Mouse (Mus musculus): Measurements from ENCODE around the gene Tpcn1. TPM values are rescaled to one million over a fixed set of nuclear protein-coding genes. Genes with fewer than 3 reads are reported as not detected.

Gene Tpcn1
- 12.5 TPM for polyA plus RNA-seq (2014; fragmentation: Illumina TruSeq; extraction: RNeasy Lipid Tissue Mini Kit (QIAGEN cat#74804); ENCODE audit: insufficient read depth, low read depth, low replicate concordance)

DNA sequence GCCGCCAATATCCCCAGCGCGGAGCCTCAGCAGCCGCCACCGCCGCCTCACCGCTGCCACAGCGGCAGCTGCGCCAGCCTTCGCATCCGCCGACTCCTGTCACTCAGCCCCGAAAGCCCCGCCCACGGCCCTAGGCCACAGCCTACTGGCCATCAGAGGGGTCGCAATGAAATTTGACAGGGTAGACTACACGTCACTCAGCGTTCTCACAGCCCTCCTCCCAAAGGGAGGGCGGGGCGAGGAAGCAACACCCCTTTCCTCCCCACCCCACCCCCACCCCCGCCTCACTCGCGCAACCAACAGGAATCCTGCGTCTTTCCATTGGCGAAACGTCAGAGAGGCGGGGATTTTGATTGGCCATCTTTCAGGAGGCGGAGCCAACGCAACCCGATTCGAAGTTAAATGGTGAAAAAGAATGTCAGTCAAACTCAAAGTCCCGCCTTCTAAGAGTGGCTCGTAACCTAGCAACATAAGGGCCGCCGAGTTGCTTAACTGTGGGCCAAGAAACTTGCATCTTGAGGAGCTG, at the start of gene Tpcn1, which contains the start of gene Iqcd:
Gene Tpcn1, minus strand, starts transcription at position 105 of the 526 bp plus-strand sequence.
Gene Iqcd, plus strand, starts transcription at position 448 of the 526 bp plus-strand sequence.

GRCm38 (mm10) chr5:120634131-120634530, 45.7 kb upstream of the Tpcn1 start, which contains the start of gene Cfap73:
TSS of gene Cfap73 (minus strand) at chr5:120634235.

DNA sequence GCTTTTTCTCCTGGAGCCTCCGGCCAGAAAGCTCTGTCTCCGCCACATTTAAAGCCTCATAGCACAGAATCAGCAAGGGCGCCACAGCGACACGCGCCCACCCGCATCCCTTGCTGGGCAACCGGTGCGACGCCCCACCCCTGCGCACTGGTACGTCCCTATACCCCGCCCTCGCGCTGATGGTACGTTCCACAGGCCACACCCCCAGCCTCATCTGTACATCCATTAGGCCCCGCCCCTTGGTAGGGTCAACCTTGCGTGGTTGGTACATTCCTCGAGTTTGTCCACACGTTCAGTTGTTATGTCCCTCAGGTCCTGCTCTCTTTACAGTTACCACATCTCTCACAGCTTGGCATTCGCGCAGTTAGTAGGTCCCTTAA, 24.0 kb upstream of the Tpcn1 start, which contains the start of the genes Rita1 and Ddx54:
Gene Rita1, minus strand, starts transcription at position 148 of the 380 bp plus-strand sequence.
Gene Ddx54, plus strand, starts transcription at position 298 of the 380 bp plus-strand sequence.

DNA sequence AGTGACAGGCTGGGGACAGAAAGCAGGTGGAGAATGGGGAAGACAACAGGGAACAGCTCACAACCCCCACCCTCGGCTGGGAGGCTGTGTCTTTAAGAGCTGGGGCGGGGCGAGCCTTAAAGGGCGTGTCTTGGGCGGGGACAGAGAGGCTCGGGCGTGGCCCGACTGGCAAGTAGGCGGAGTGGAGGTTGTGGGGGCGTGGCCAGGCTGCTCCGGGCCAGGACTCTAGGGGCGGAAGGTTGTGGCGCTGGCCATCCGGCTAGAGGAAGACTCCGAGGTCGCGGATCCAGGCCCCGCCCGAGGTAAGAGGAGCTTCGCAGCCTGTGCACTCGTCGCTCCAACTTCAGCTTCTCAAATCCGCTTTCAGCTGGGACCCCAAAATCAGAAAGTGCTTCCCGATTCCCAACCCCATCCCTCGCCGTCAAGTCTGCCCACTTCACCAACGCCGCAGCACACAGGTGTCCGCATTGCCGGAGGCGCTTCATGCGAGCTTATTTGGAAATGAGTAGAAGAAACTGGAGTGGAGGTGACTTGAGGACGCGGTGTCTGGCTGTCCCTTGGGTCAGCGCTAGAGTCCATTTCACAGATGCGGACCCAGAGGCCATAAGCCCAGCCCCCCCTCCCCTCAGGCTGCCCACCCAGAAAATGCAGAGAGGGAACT, 77.4 kb downstream of the Tpcn1 start, which contains the start of gene Slc8b1:
Gene Slc8b1, plus strand, starts transcription at position 187 of the 661 bp plus-strand sequence.

GRCm38 (mm10) chr5:120503144-120503795, 85.2 kb downstream of the Tpcn1 start, which contains the start of gene Plbd2:
TSS of gene Plbd2 (minus strand) at chr5:120503625.

Other genes with a start within 250 kb of the Tpcn1 start
- not detected for gene Lhx5, start 157.0 kb downstream of the Tpcn1 start, polyA plus RNA-seq (2014; fragmentation: Illumina TruSeq; extraction: RNeasy Lipid Tissue Mini Kit (QIAGEN cat#74804); ENCODE audit: insufficient read depth, low read depth, low replicate concordance)
- gene Sdsl, start 115.9 kb downstream of the Tpcn1 start, polyA plus RNA-seq (2014; fragmentation: Illumina TruSeq; extraction: RNeasy Lipid Tissue Mini Kit (QIAGEN cat#74804); ENCODE audit: insufficient read depth, low read depth, low replicate concordance), result 1.1 TPM
- gene Sds, start 112.1 kb downstream of the Tpcn1 start, polyA plus RNA-seq (2014; fragmentation: Illumina TruSeq; extraction: RNeasy Lipid Tissue Mini Kit (QIAGEN cat#74804); ENCODE audit: insufficient read depth, low read depth, low replicate concordance), result 0.66 TPM
- gene Plbd2, start 85.0 kb downstream of the Tpcn1 start, polyA plus RNA-seq (2014; fragmentation: Illumina TruSeq; extraction: RNeasy Lipid Tissue Mini Kit (QIAGEN cat#74804); ENCODE audit: insufficient read depth, low read depth, low replicate concordance), result 14.2 TPM
- 12.8 TPM for gene Slc8b1, start 77.5 kb downstream of the Tpcn1 start, polyA plus RNA-seq (2014; fragmentation: Illumina TruSeq; extraction: RNeasy Lipid Tissue Mini Kit (QIAGEN cat#74804); ENCODE audit: insufficient read depth, low read depth, low replicate concordance)
- 1.7 TPM for gene Iqcd, start 343 bp upstream of the Tpcn1 start, polyA plus RNA-seq (2014; fragmentation: Illumina TruSeq; extraction: RNeasy Lipid Tissue Mini Kit (QIAGEN cat#74804); ENCODE audit: insufficient read depth, low read depth, low replicate concordance)
- 7.6 TPM for gene Rita1, start 23.9 kb upstream of the Tpcn1 start, polyA plus RNA-seq (2014; fragmentation: Illumina TruSeq; extraction: RNeasy Lipid Tissue Mini Kit (QIAGEN cat#74804); ENCODE audit: insufficient read depth, low read depth, low replicate concordance)
- gene Ddx54, start 24.1 kb upstream of the Tpcn1 start, polyA plus RNA-seq (2014; fragmentation: Illumina TruSeq; extraction: RNeasy Lipid Tissue Mini Kit (QIAGEN cat#74804); ENCODE audit: insufficient read depth, low read depth, low replicate concordance), result 18.2 TPM
- 0.83 TPM for gene Cfap73, start 45.6 kb upstream of the Tpcn1 start, polyA plus RNA-seq (2014; fragmentation: Illumina TruSeq; extraction: RNeasy Lipid Tissue Mini Kit (QIAGEN cat#74804); ENCODE audit: insufficient read depth, low read depth, low replicate concordance)
- 0.45 TPM for gene Rasal1, start 60.1 kb upstream of the Tpcn1 start, polyA plus RNA-seq (2014; fragmentation: Illumina TruSeq; extraction: RNeasy Lipid Tissue Mini Kit (QIAGEN cat#74804); ENCODE audit: insufficient read depth, low read depth, low replicate concordance)
- gene Dtx1, start 123.3 kb upstream of the Tpcn1 start, polyA plus RNA-seq (2014; fragmentation: Illumina TruSeq; extraction: RNeasy Lipid Tissue Mini Kit (QIAGEN cat#74804); ENCODE audit: insufficient read depth, low read depth, low replicate concordance), result 4.4 TPM
- gene Oas2, start 161.2 kb upstream of the Tpcn1 start, polyA plus RNA-seq (2014; fragmentation: Illumina TruSeq; extraction: RNeasy Lipid Tissue Mini Kit (QIAGEN cat#74804); ENCODE audit: insufficient read depth, low read depth, low replicate concordance), result 2.7 TPM
- 1.0 TPM for gene Oas3, start 189.0 kb upstream of the Tpcn1 start, polyA plus RNA-seq (2014; fragmentation: Illumina TruSeq; extraction: RNeasy Lipid Tissue Mini Kit (QIAGEN cat#74804); ENCODE audit: insufficient read depth, low read depth, low replicate concordance)
- not detected for gene Oas1e, start 206.9 kb upstream of the Tpcn1 start, polyA plus RNA-seq (2014; fragmentation: Illumina TruSeq; extraction: RNeasy Lipid Tissue Mini Kit (QIAGEN cat#74804); ENCODE audit: insufficient read depth, low read depth, low replicate concordance)
- 3.5 TPM for gene Oas1c, start 223.8 kb upstream of the Tpcn1 start, polyA plus RNA-seq (2014; fragmentation: Illumina TruSeq; extraction: RNeasy Lipid Tissue Mini Kit (QIAGEN cat#74804); ENCODE audit: insufficient read depth, low read depth, low replicate concordance)